Mouse (Mus musculus): ENCODE results near the gene 4933402N03Rik.
A peak's percentile ranks its signal among the peaks of the same experiment; 100 is the strongest.

The 4933402N03Rik gene

DNA sequence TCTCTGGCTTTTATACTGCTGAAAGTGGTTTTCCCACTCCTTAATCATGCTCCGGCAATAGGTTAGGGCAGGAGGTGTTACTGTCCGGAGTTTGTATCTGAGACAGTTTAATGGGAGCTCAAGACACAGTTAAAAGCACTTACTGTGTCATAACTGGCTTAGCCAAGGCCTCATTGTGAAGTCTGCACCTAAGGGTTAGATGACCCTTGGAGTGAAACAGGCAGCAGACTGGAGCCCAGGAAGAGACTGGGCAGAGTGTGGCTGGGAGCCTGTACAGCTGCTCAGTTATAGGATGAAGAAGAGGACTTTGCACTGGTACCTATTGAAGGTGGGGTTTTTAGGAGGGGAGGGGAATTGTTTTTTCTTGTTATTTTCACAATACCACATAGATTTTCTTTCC lies at the start of gene 4933402N03Rik:
Gene 4933402N03Rik, minus strand, starts transcription at position 101 of the 400 bp plus-strand sequence.
- no peak for DNase-seq

DNA sequence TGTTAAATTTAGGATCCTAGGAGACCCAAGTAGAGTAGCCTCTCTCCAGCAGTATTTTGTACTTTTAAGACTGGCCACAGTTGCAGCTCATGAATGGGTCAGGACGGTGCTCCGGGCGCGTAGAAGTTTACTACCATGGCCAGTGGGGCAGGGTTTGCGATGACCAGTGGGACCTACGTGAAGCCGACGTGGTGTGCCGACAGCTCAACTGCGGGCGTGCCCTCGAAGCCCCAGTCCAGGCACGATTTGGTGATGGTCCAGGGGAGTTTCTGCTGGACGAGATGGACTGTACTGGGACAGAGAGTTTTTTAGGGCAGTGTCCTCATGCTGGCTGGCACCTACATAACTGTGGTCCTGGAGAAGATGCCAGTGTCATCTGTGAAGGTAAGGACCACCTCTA lies 41.9 kb upstream of the 4933402N03Rik start:
- DNase-seq: no peak

DNA sequence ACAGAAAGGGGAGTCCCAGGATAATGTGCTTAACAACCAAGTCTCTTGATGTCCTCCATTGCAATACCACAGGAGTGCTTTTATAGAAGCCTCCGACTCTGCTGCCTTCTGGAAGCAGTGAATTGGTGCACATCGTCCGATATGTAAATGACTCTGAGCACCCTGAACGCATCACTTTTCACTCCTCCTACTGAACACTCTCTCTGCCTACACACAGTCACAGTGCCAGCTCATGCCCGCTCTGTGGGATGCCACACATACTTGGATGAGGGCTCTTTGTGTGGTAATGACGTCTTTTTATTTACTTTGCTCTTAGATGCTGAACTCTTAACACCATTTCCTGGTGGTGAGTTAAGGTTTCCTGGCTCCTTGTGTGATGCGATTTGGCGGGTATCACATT lies 40.9 kb upstream of the 4933402N03Rik start:
- no peak for DNase-seq

DNA sequence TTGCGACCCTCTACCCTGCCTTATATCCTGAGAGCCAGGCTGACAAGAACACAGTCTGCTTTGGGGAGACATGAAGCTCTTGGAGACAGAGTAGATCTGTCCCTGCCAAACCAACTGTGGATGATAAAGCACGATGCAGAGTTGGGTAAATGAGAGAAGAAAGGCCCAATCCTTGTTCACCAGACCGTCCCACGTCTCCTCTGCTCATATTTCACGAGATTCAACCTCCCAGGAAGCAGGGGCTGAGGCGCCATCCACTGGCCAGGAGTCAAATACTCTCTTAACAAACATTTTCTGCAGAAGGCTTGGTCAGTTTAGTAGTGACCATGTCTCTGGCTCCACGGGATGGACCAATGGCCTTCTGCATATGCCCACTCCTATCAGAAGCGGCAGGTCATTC lies 38.2 kb upstream of the 4933402N03Rik start:
- DNase-seq: no peak

DNA sequence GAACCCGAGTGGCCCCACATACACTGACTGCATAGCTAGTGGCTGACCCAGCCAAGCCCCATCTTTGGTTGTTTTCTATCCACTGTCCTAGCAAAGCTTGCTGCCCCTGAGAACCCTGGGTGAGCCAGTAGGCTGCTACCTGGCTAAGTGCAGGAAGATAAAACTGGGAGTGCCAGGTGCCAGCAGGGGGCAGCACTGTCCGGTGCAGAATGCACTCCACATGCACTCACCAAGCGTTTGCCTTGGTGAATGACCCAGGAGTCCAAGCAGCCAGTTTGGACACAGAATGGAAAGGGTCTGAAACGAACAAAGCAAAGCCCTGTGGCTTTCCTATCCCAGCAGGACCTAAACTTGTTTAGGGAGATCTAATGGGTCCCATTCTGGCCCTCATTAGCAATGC lies 36.6 kb upstream of the 4933402N03Rik start:
- DNase-seq: no peak

DNA sequence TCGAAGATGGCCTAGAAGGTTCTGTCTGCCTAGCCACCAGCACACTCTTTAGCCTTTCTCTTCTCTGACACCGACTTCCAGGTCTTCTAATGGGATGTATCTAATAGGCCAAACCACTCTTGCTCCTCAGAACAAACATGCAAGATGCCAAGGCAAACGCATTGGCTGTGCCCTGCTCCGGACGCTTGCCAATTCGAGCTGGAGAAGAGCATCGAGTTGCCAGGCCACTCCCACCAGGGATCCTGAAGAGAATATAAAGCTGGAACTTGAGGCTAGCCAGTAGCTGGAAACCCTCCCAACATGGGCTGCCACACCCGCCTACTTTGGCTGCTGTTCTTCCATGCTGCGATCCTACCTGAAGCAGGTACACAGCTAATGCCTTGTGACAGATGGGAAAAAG lies 28.0 kb upstream of the 4933402N03Rik start, which contains the start of gene 5430419D17Rik:
Gene 5430419D17Rik, plus strand, starts transcription at position 282 of the 400 bp plus-strand sequence.
- peak; percentile 4 for DNase-seq

DNA sequence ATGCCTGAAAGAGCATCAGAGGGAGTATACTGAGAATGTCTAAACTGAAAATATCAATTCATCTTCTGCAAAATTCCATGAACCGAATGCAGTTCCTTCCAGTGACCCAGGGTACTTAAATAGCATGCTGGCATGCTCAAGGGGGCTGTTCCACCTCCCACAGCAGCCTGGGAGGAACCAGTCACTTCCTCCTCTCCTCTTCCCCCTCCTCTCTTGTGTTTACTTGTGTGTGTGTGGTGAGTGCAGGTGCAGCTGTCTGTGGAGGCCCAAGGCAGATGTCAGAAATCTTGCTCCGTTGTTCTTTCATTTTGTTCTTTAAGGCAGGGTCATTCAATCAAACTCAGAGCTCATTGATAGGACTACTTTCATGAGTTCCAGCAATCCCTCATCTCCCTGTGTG lies 23.0 kb upstream of the 4933402N03Rik start:
- DNase-seq: no peak

DNA sequence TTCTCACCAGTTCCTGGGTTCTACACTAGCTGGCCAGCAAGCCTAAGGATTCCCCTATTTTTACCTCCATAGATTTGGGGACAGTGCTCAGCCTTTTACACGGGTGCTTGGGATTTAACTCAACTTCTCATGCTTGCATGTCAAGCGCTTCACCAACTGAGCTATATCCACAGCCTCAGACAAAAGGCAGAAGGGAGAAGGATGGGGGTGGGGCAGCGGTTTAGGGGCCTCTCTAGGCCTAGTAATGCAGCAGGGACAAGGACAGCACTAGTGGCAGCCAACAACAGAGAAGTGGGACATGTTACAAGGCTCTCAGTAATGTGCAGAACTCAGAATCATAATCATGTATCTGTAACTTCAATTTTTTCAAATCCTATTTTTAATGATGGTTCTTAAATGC lies 21.7 kb upstream of the 4933402N03Rik start:
- DNase-seq: no peak

DNA sequence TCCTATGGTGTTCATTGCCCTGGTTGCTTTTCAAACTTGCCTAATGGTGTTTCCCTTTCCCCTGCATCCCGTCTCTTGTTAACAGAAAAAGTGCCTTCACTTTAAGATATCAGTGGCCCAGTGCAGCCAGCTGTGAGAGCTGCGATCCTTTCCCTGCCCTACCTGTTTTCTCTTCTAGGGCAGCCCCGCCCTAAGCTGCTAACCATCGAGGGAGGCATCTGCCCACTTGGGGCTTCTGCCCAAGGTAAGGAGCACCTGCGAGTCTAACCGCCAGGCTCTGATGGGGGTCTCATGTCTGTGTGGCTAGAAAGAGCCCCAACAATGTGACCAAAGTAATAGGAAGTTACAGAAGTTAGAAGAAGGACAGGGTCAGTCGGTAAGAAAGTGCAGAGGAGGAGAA lies 16.1 kb upstream of the 4933402N03Rik start:
- DNase-seq: no peak

DNA sequence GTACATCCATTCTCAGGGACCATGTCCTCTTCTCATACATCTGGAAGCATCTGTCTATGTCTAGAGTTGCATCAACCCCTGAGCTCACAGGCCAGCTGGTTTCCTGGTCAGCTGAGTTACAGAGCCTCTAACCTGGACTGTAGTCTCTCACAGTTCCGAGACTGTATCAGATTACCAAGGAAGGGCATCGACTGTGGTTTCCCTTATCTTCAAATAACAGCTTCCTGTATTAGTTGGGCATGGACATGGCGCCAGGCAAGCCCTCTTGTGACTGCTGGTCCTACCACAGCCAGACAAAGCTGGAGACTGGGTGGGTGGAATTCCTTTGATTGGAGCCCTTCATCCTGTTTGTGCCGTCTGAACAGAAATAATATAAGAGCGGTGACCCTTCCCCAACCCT lies 6.9 kb upstream of the 4933402N03Rik start:
- no peak for DNase-seq

DNA sequence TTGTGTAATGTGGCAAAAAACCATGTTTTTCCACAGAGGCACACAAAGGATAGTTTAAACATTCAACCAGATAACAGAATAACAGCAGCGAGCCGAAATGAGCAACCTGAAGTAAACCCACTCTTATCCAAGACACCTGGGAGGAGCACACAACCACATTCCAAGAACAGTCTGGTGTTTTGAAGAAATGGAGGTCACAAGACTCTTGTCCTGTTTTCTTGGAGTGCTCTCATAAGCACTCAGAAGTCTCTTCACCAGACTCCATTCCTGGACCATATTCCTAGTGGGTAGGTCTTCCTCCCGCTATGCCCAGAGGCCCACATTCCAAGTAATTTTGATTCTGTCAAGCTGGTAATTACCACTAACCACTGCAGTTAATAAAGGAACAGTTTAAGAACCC lies 4.1 kb upstream of the 4933402N03Rik start:
- no peak for DNase-seq

DNA sequence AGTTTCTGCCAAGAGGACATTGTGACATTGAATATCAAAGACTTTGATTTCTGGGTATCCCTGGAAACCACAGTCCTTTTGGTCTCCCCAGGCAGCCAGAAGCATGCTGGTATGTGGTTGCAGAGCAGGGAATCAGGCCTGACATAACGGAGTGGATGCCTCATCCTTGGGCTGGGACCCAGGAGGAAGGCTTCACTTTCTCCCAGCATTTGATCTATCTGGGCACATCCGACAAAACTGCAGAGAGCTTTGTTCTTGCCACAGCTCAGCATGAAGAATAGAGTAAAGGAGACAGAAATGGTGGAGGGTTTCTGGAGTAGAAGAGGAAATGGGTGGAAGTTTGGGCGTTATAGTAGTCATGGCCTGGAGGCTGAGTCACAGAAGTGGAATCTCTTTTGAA lies 12.9 kb downstream of the 4933402N03Rik start:
- no peak for DNase-seq

DNA sequence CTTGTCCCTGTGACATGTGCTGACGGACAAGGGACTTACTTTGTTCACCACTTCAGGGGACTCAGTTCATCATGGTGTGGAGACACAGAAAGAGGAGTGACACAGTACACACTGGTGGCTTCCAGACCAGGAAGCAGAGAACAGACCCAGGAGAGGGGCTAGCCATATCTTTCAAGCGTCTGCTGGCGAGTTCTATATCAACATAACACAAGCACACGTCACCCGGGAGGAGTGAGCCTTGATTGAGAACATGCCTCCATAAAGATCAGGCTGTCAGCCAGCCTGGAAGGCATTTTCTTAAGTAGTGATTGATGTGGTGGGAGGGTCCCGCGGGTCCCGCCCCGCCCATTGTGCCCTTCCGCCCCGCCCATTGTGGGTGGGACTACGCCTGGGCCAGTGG lies 16.1 kb downstream of the 4933402N03Rik start:
- DNase-seq: no peak

DNA sequence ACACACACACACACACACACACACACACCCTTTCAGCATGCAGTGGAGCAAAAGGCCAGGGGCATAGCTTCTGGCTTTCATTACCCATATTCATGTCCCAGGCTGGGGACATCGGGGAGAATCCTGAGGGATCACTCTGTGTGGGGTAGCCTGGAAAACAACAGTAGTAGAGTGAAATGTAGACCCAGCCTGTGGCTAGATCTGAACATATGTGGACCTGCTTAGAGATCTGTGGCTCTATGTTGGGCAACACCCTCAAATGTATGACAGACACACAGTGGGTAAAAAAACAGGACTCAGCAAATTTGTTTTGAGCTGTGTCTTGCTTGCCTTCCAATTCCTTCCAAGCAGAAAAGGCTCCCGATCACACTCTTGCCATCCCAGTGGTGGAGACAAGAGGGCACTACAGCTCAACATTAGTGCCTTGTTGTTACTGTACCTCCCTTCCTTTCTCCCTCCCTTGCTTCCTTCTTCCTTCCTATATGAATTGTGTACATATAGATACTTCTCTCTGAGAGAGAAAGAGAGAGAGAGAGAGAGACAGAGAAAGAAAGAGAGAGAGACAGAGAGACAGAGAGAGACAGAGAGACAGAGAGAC lies 23.8 kb downstream of the 4933402N03Rik start:
- no peak for DNase-seq

DNA sequence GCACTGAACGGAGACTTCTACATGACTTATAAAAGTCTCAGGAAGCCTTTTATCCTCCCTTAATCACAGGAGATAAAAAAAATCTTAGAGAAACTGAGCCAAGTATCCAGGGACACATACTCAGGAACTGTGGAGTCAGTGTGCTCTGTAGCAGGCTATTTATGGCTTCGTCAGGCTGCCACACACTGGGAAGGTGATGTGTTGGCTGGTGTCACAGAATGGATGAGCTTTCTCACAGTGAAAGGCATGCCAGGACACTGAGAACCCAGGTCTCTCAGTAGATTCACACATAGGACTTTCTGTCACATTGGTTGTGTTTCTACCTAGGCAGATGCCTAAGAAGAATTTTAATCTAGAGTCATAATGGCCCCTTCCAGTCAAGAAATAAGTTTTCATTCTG lies 31.7 kb downstream of the 4933402N03Rik start:
- DNase-seq: peak; percentile 28

DNA sequence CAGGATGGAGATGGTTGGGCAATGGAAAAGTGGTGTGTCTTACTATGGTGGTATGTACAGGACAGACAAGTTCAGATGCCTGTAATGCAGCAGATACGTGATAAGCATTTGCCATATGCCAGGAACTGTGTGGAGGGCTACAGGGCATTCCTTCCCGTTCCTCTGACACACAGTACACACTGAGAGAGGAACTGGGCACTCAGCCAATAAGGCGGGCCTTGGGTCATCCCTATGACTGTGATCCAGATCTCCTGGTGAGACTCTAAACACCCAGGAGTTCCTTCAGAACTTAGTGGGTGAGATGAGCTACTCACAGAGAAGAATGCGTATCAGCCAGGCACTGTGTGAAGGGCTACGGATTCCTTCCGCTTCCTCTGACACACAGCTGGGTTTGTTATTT lies 32.4 kb downstream of the 4933402N03Rik start:
- peak; percentile 13 for DNase-seq

DNA sequence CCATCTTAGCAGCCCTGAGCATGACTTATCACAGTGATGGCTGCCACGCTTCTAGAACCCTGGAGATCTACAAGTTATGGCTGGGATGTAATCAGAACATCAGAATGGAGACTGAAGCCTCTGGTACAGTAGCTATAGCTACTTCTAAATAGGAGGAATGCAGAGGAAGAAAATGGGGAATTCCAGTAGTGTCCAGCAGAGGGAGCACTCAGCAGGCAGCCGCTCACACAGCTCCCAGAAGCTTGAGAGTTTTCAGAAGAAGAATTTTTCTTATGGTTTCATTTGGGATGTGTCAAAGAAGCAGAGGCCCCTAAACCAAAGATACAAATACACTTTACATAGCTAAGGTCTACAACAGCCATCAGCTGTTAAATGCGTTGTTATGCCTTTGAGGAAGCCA lies 33.6 kb downstream of the 4933402N03Rik start:
- peak; percentile 14 for DNase-seq

All from cerebellum, adult 9-11 months (tissue).